Comparison of ENCODE assay signal across 8 mouse cellular contexts in genomic region chr12:105722657-105723056, GRCm38 (mm10). TPM values are rescaled to one million over a fixed set of nuclear protein-coding genes. Genes with fewer than 3 reads are reported as not detected.
DNase-seq lines count a peak whose midpoint lies in the region; ATAC-seq and TF ChIP-seq lines count a peak whose summit lies in the region.

No protein-coding gene starts in this region.

- ATAC-seq in frontal cortex, adult (ENCODE audit: low TSS enrichment): peak; percentile 93
- peak; percentile 48; the same call in 1 of the 2 replicates for ATAC-seq in intestine, embryonic 14.5 days (replicated peaks; ENCODE audit: low FRiP score, low TSS enrichment, low read depth)
- ATAC-seq in midbrain, embryonic 16.5 days: peak; percentile 49; the same call in 1 of the 2 replicates

- no peak overlapping the region for H3K9ac ChIP-seq in intestine, embryonic 14.5 days (ENCODE audit: low read length)
- H3K9ac ChIP-seq in midbrain, embryonic 16.5 days (ENCODE audit: low read depth, low read length): no peak overlapping the region

- 3% methylated on average over 5 of the region's 5 CpGs for WGBS in thymus, adult 2 months
- WGBS in intestine, embryonic 14.5 days: 2% methylated on average over 5 of the region's 5 CpGs
- 6% methylated on average over 5 of the region's 5 CpGs for WGBS in midbrain, embryonic 16.5 days

- no peak for DNase-seq in frontal cortex, postnatal 10 days (ENCODE audit: low spot score in 2 of 2)
- DNase-seq in thymus, adult 2 months: peak; percentile 11
- DNase-seq in thymus, postnatal 25 days: no peak
- DNase-seq in intestine, embryonic 14.5 days (ENCODE audit: low spot score): no peak
- no peak for DNase-seq in testis, postnatal 10 days (ENCODE audit: low spot score)

- no peaks in the 10 kb centered on the region for H3K36me3 ChIP-seq in thymus, adult 2 months (ENCODE audit: control insufficient read depth, insufficient read depth, low read length)
- H3K36me3 ChIP-seq in intestine, embryonic 14.5 days (ENCODE audit: control insufficient read depth, insufficient read depth, low read length): no peaks in the 10 kb centered on the region
- no peaks in the 10 kb centered on the region for H3K36me3 ChIP-seq in midbrain, embryonic 16.5 days (ENCODE audit: control insufficient read depth, insufficient read depth, low read length)

- no peaks in the 10 kb centered on the region for H3K27me3 ChIP-seq in thymus, adult 2 months (ENCODE audit: control insufficient read depth, insufficient read depth, low read length)
- no peaks in the 10 kb centered on the region for H3K27me3 ChIP-seq in intestine, embryonic 14.5 days (replicated peaks; ENCODE audit: control insufficient read depth, insufficient read depth, low read length)
- no peaks in the 10 kb centered on the region for H3K27me3 ChIP-seq in midbrain, embryonic 16.5 days (ENCODE audit: control insufficient read depth, insufficient read depth, low read depth, low read length)

- H3K4me2 ChIP-seq in intestine, embryonic 14.5 days (ENCODE audit: low read length): no peak overlapping the region
- no peak overlapping the region for H3K4me2 ChIP-seq in midbrain, embryonic 16.5 days (ENCODE audit: low read length)

- H3K9me3 ChIP-seq in intestine, embryonic 14.5 days (ENCODE audit: control insufficient read depth, low read length): no peaks in the 10 kb centered on the region
- H3K9me3 ChIP-seq in midbrain, embryonic 16.5 days (replicated peaks; ENCODE audit: control insufficient read depth, low read length, poor library complexity, severe bottlenecking): no peaks in the 10 kb centered on the region

- no peaks in the 10 kb centered on the region for H3K4me1 ChIP-seq in thymus, adult 2 months (replicated peaks; ENCODE audit: control insufficient read depth, insufficient read depth, low read length)
- H3K4me1 ChIP-seq in cortical plate, adult 2 months (ENCODE audit: control insufficient read depth, insufficient read depth, low read length): no peaks in the 10 kb centered on the region
- no peaks in the 10 kb centered on the region for H3K4me1 ChIP-seq in intestine, embryonic 14.5 days (replicated peaks; ENCODE audit: control insufficient read depth, insufficient read depth, low read length)
- peaks cover 18% of the 10 kb centered on the region for H3K4me1 ChIP-seq in midbrain, embryonic 16.5 days (ENCODE audit: control insufficient read depth, insufficient read depth, low read length)

- H3K4me3 ChIP-seq in thymus, adult 2 months (ENCODE audit: control insufficient read depth, insufficient read depth, low read length): no peak overlapping the region
- no peak overlapping the region for H3K4me3 ChIP-seq in cortical plate, adult 2 months (ENCODE audit: insufficient read depth, low read length)
- H3K4me3 ChIP-seq in intestine, embryonic 14.5 days (ENCODE audit: low read depth, low read length): no peak overlapping the region
- H3K4me3 ChIP-seq in midbrain, embryonic 16.5 days (ENCODE audit: low read depth, low read length): no peak overlapping the region

- H3K27ac ChIP-seq in thymus, adult 2 months (ENCODE audit: control insufficient read depth, insufficient read depth, low read length): no peak overlapping the region
- no peak overlapping the region for H3K27ac ChIP-seq in cortical plate, adult 2 months (ENCODE audit: insufficient read depth, low read length)
- H3K27ac ChIP-seq in intestine, embryonic 14.5 days (ENCODE audit: low read depth): no peak overlapping the region
- no peak overlapping the region for H3K27ac ChIP-seq in midbrain, embryonic 16.5 days (ENCODE audit: low read length)

- TF ChIP-seq POLR2A in thymus, adult 2 months (IDR thresholded peaks at IDR 0.05; ENCODE audit: control insufficient read depth, extremely low read depth, insufficient read depth, low read length, poor library complexity): no peak
- no peak for TF ChIP-seq POLR2A in cortical plate, adult 2 months (IDR thresholded peaks at IDR 0.05; ENCODE audit: extremely low read depth, insufficient read depth, low read length)

- no peak for TF ChIP-seq CTCF in thymus, adult 2 months (IDR thresholded peaks at IDR 0.05; ENCODE audit: borderline replicate concordance, control insufficient read depth, extremely low read depth, insufficient read depth, low read length, poor library complexity)
- TF ChIP-seq CTCF in cortical plate, adult 2 months (IDR thresholded peaks at IDR 0.05; ENCODE audit: extremely low read depth, insufficient read depth, low read length): peak; percentile 62

RNA-seq across cellular contexts. Expression of gene Ak7, which starts 16.9 kb away (rescaled TPM):
- polyA plus RNA-seq in thymus, adult 2 months (2012; rRNA removed): 0.13 and 0.20 TPM in 2 replicates
- polyA plus RNA-seq in cortical plate, adult 2 months (2012; rRNA removed): 0.66 and 2.1 TPM in 2 replicates
- 0.37 and 0.38 TPM in 2 replicates for polyA plus RNA-seq in intestine, embryonic 14.5 days (2014; fragmentation: Nextera tagmentation; extraction: Ambion mirVana)
- polyA plus RNA-seq in midbrain, embryonic 16.5 days (2015; fragmentation: Nextera tagmentation; extraction: Ambion mirVana): 2.1 and 2.3 TPM in 2 replicates

RNA-seq across cellular contexts. Expression of gene Atg2b, which starts 37.6 kb away (rescaled TPM):
- 25.6 and 28.3 TPM in 2 replicates for polyA plus RNA-seq in thymus, adult 2 months (2012; rRNA removed)
- 31.2 and 32.6 TPM in 2 replicates for polyA plus RNA-seq in cortical plate, adult 2 months (2012; rRNA removed)
- polyA plus RNA-seq in intestine, embryonic 14.5 days (2014; fragmentation: Nextera tagmentation; extraction: Ambion mirVana): 17.8 and 19.8 TPM in 2 replicates
- polyA plus RNA-seq in midbrain, embryonic 16.5 days (2015; fragmentation: Nextera tagmentation; extraction: Ambion mirVana): 14.0 and 15.6 TPM in 2 replicates

RNA-seq across cellular contexts. Expression of gene Gskip, which starts 38.0 kb away (rescaled TPM):
- 12.2 and 12.6 TPM in 2 replicates for polyA plus RNA-seq in thymus, adult 2 months (2012; rRNA removed)
- 22.5 and 23.2 TPM in 2 replicates for polyA plus RNA-seq in cortical plate, adult 2 months (2012; rRNA removed)
- 29.7 and 30.9 TPM in 2 replicates for polyA plus RNA-seq in intestine, embryonic 14.5 days (2014; fragmentation: Nextera tagmentation; extraction: Ambion mirVana)
- 29.9 and 32.1 TPM in 2 replicates for polyA plus RNA-seq in midbrain, embryonic 16.5 days (2015; fragmentation: Nextera tagmentation; extraction: Ambion mirVana)
